Mouse (Mus musculus): ENCODE measurements around the gene Clasrp.

DNA sequence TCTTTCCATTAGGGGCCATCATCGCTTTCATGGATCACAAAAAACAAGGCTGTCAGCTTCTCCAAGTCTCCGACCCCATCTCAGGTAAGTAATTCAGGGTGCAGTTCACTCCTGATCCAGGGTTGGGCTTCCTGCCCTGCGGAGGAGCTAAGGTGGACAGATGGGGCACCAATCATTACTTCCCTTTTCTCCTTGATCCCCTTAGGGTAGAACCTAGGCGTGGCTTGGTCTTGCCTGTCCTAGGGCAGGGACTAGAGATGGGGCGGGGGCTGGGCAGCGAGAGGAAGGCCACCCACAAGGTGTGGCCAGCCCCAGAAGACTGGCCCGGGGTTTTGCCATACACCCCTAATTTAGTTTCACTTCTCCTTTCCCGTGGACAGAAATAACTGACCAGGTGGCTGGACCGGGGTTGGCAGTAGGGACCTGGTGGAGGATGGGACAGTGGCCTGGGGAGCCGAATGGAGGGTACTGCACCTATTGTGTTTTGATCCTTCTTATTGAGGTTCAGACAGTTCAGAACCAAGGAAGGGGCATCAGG is 26.3 kb downstream of the Clasrp start:
- TF ChIP-seq CTCF (IDR thresholded peaks at IDR 0.05; ENCODE audit: low read depth) (no peak), EP300 (IDR thresholded peaks at IDR 0.05; ENCODE audit: low read depth) (no peak)
